Mouse (Mus musculus) intestine, embryonic 15.5 days (tissue): Measurements from ENCODE around the gene Gabarap. TPM values are rescaled to one million over a fixed set of nuclear protein-coding genes. Genes with fewer than 3 reads are reported as not detected.

Experiments used
- ATAC-seq: fragments of 200-750 bp; cut with Nextera tagmentation; 2 replicates; pipeline ENCODE4 v1.8.0; 2017; ENCODE audit warnings: moderate TSS enrichment, moderate library complexity
- H3K27ac ChIP-seq: fragments of 300-500 bp; sonication (generic); 2 replicates; pipeline ENCODE4 v1.5.1; 2015; ENCODE audit warnings: mild to moderate bottlenecking, inconsistent platforms
- H3K27me3 ChIP-seq: fragments of 300-500 bp; sonication (generic); replicated peaks from 2 replicates; pipeline ENCODE4 v1.6.1; 2015; ENCODE audit warnings: inconsistent platforms
- H3K36me3 ChIP-seq: fragments of 300-500 bp; sonication (generic); 2 replicates; pipeline ENCODE4 v1.6.1; 2015; ENCODE audit warnings: inconsistent platforms
- H3K4me1 ChIP-seq: fragments of 300-500 bp; sonication (generic); replicated peaks from 2 replicates; pipeline ENCODE4 v1.6.1; 2015; ENCODE audit warnings: inconsistent platforms
- H3K4me2 ChIP-seq: fragments of 300-500 bp; sonication (generic); replicated peaks from 2 replicates; pipeline ENCODE4 v1.6.1; 2015; ENCODE audit warnings: mild to moderate bottlenecking, inconsistent platforms
- H3K4me3 ChIP-seq: fragments of 300-500 bp; sonication (generic); replicated peaks from 2 replicates; pipeline ENCODE4 v1.5.1; 2015; ENCODE audit warnings: inconsistent platforms
- H3K9ac ChIP-seq: fragments of 300-500 bp; sonication (generic); 2 replicates; pipeline ENCODE4 v1.6.1; 2015; ENCODE audit warnings: inconsistent platforms
- H3K9me3 ChIP-seq: fragments of 300-500 bp; sonication (generic); 2 replicates; pipeline ENCODE4 v1.6.1; 2016; ENCODE audit warnings: inconsistent platforms
- WGBS: fragments of 180-500 bp; shearing (Covaris S2); methylation state at CpG from one replicate; pipeline ENCODE4 v1.1.7; 2015; 5-methylcytosine and 5-hydroxymethylcytosine counted together
- polyA plus RNA-seq: library from polyadenylated mRNA; unstranded; fragments of >200 nt; fragmentation: Nextera tagmentation; extraction: Ambion mirVana; gene quantifications from 2 replicates; pipeline ENCODE4 v1.2.1, GENCODE M21; 2015

The Gabarap gene
- polyA plus RNA-seq, 1 experiment from 2014 or later = 559 TPM

GRCm38 (mm10) chr11:69994401-69995090 lies 3.6 kb downstream of the Gabarap start:
- no peak overlapping the region for H3K4me3 ChIP-seq
- peaks cover 27% of the 10 kb centered on the region for H3K36me3 ChIP-seq
- H3K27me3 ChIP-seq = no peaks in the 10 kb centered on the region
- no peaks in the 10 kb centered on the region for H3K9me3 ChIP-seq
- 84% methylated on average over 11 of the region's 11 CpGs for whole genome bisulfite sequencing
- no peak for ATAC-seq
- no peak overlapping the region for H3K27ac ChIP-seq
- peaks cover 24% of the 10 kb centered on the region for H3K4me1 ChIP-seq
- H3K4me2 ChIP-seq = 0 out of 2 replicates have a peak overlapping the region, but pooled peaks have one; percentile 11
- no peak overlapping the region for H3K9ac ChIP-seq

- peak; percentile 82 for ATAC-seq
- peak within 1 kb of the TSS; percentile 96 for H3K27ac ChIP-seq
- WGBS = under 1% methylated on average over 36 of the region's 36 CpGs
- no peaks in the 10 kb centered on the region for H3K27me3 ChIP-seq
- peak within 1 kb of the TSS; percentile 90 for H3K9ac ChIP-seq
- peaks cover 24% of the 10 kb centered on the region for H3K36me3 ChIP-seq
- peak within 1 kb of the TSS; percentile 60 for H3K4me2 ChIP-seq
- no peaks in the 10 kb centered on the region for H3K9me3 ChIP-seq
- H3K4me1 ChIP-seq = peaks cover 26% of the 10 kb centered on the region
- H3K4me3 ChIP-seq = peak within 1 kb of the TSS; percentile 94
Observed at GRCm38 (mm10) chr11:69995391-69995960, 4.5 kb downstream of the Gabarap start, which contains the start of gene Phf23. Gene Phf23 (plus strand): TSS chr11:69995777.

DNA sequence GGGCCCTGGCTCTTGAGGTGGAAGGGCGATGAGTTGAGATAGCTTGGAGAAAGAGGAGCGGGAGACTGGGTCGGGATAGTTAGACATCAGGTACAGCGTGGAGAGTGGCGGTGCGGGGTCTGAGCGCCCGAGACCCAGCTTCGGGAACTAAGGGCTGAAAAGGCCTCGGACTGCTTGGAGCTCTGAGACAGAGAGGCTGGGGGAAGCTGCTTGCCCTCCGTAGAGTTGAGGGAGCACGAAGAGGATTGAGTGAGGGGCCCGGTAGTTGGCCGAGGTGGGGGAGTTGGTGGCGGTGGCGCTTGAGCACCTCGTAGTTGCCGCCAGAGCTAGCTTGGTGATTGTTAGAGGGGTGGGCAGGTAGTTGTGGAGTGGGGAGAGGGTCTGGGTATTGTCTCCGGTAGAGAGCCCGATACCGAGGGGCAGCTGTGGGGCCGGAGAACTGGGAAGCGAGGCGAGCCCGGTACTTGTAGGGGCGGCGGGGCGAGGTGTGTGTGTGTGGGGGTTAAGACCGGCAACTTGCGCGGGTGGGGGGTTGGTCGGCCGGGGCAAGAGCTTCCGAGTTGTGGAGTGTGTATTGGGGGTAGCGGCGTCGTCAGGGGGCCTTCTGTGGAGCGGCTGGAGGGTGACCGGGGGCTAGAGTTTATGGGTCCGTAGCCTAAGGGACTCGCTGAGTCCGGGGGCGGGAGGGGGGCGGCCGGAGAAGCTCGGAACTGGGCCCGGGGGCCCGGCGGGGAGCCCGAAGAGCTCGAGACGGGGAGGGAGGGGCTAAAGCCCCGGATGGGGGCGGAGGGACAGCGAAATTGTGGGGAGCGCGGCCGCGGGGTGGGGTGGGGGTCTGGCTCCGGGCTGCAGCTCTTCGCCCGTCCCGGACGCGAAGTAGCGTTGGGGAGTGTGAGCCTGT lies 5.5 kb downstream of the Gabarap start:
- Histone ChIP-seq H3K36me3 (peaks cover 24% of the 10 kb centered on the region), H3K9ac (peak overlapping the region; percentile 90), H3K4me3 (peak overlapping the region; percentile 94), H3K9me3 (no peaks in the 10 kb centered on the region), H3K4me1 (peaks cover 26% of the 10 kb centered on the region), H3K27ac (peak overlapping the region; percentile 96), H3K4me2 (peak overlapping the region; percentile 60), H3K27me3 (no peaks in the 10 kb centered on the region)
- WGBS = under 1% methylated on average over 65 of the region's 66 CpGs
- peak; percentile 13 for ATAC-seq

DNA sequence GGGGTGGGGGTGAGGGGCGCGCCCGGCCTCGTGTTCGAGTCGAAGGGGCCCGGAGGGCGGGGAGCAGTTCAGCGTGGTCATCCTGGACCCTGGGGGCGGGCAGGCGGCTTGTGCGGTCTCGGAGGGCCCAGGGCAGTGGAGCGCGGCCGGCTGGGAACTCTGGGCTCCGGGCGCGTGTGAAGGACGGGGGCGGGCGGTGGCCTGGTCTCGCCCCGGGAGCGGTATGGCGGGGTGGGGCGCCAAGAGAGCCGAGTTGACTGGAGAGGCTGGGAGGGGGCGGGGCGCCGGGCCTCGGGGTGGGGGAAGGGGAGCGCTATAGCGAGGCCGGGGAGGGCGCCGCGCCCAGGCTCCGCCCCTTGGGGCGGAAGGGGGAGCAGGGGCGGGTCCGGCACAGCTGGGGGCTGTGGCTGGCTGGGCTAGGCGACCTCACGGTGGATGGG lies 6.1 kb downstream of the Gabarap start:
- Histone ChIP-seq H3K4me3 (peak overlapping the region; percentile 94), H3K36me3 (peaks cover 24% of the 10 kb centered on the region), H3K27ac (peak overlapping the region; percentile 96), H3K4me2 (peak overlapping the region; percentile 60), H3K27me3 (no peaks in the 10 kb centered on the region), H3K4me1 (peaks cover 32% of the 10 kb centered on the region), H3K9me3 (no peaks in the 10 kb centered on the region), H3K9ac (peak overlapping the region; percentile 90)
- peak; percentile 66 for ATAC-seq
- WGBS = 2% methylated on average over 40 of the region's 44 CpGs

- Histone ChIP-seq H3K36me3 (peaks cover 24% of the 10 kb centered on the region), H3K4me3 (no peak overlapping the region), H3K4me2 (no peak overlapping the region), H3K4me1 (peaks cover 37% of the 10 kb centered on the region), H3K27ac (no peak overlapping the region), H3K9ac (no peak overlapping the region), H3K27me3 (no peaks in the 10 kb centered on the region), H3K9me3 (no peaks in the 10 kb centered on the region)
- whole genome bisulfite sequencing = 91% methylated on average over 27 of the region's 27 CpGs
- no peak for ATAC-seq
Observed at GRCm38 (mm10) chr11:69998567-69999491, 7.9 kb downstream of the Gabarap start.

DNA sequence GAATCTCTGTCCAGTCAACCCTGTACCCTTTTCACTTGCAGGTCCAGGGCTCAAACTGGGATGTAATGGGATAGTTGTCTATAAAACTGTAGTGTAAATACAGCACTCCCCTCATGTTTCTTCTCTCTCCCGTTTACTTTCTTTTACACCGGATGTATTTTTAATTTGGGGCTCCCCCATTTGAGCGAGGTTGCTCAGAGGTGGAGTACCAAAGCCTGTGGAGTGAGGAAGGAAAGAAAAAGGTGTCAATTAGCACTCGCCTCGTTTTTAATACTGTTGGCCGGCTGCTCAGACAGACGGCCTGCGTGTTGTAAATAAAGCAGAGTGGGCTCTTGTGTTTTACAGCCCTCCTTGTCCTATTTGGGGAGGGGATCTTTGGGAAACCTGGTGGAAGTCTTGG lies 8.7 kb downstream of the Gabarap start:
- Histone ChIP-seq H3K27ac (peak overlapping the region; percentile 64), H3K4me2 (peak overlapping the region; percentile 70; the same call in 1 of the 2 replicates), H3K9me3 (no peaks in the 10 kb centered on the region), H3K4me3 (no peak overlapping the region), H3K9ac (no peak overlapping the region), H3K27me3 (no peaks in the 10 kb centered on the region), H3K4me1 (peaks cover 37% of the 10 kb centered on the region), H3K36me3 (peaks cover 21% of the 10 kb centered on the region)
- 76% methylated on average over 8 of the region's 8 CpGs for WGBS
- no peak for ATAC-seq

DNA sequence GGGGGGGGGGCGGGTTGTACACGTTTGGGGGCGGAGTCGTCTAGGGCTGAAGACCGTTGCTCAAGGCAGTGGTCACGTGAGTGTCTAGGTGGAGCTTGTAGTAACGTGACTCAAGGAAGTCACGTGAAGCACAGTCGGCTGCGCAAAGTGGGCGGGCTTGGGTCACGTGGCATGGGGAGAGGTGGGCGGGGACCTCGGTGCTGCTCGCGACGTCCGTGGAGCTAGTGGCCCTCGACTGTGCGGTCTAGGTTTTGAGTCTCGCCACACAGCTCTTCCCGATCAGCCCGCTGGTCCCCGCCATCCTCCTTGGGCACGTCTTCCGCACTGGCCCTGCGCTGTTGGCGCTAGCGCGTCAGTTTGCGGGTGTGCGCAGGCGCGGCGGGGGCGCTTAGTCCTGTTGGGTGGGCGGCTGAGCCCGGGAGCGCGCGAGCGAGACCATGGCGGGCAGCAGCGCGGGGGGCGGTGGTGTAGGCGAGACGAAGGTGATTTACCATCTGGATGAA lies 9.5 kb downstream of the Gabarap start, which contains the start of gene Dvl2:
Gene Dvl2, plus strand, starts transcription at position 200 of the 503 bp plus-strand sequence.
- Histone ChIP-seq H3K9ac (peak within 1 kb of the TSS; percentile 80), H3K4me3 (peak within 1 kb of the TSS; percentile 84), H3K27me3 (no peaks in the 10 kb centered on the region), H3K4me1 (peaks cover 37% of the 10 kb centered on the region), H3K27ac (peak within 1 kb of the TSS; percentile 96), H3K4me2 (peak within 1 kb of the TSS; percentile 70), H3K36me3 (peaks cover 29% of the 10 kb centered on the region), H3K9me3 (no peaks in the 10 kb centered on the region)
- WGBS = under 1% methylated on average over 48 of the region's 48 CpGs
- ATAC-seq = peak; percentile 69

- no peak for ATAC-seq
- WGBS = 9% methylated on average over 8 of the region's 8 CpGs
- Histone ChIP-seq H3K4me1 (peaks cover 37% of the 10 kb centered on the region), H3K9me3 (no peaks in the 10 kb centered on the region), H3K4me3 (peak overlapping the region; percentile 84), H3K36me3 (peaks cover 31% of the 10 kb centered on the region), H3K27me3 (no peaks in the 10 kb centered on the region), H3K4me2 (peak overlapping the region; percentile 70), H3K27ac (peak overlapping the region; percentile 96), H3K9ac (peak overlapping the region; percentile 80)
Observed at GRCm38 (mm10) chr11:70001159-70001558, 10.2 kb downstream of the Gabarap start.

DNA sequence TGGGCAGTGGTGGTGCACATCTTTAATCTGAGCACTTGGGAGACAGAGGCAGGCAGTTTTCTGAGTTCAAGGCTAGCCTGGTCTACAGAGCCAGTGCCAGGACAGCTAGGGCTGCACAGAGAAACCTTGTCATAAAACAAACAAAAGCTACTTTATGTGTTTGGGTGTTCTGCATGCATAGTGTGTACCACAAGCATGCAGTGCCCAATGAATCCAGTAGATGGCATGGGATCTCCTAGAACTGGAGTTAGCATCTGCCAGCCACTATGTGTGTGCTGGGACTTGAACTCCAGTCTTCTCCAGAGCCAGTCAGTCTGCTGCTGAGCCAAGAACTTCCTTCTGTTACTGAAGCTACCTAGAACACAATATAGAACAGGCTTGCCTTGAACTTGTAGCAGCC lies 10.9 kb downstream of the Gabarap start:
- no peaks in the 10 kb centered on the region for H3K9me3 ChIP-seq
- peaks cover 36% of the 10 kb centered on the region for H3K36me3 ChIP-seq
- H3K27me3 ChIP-seq = no peaks in the 10 kb centered on the region
- peaks cover 37% of the 10 kb centered on the region for H3K4me1 ChIP-seq
- H3K27ac ChIP-seq = no peak overlapping the region
- no peak for ATAC-seq
- peak overlapping the region; percentile 70 for H3K4me2 ChIP-seq
- H3K4me3 ChIP-seq = peak overlapping the region; percentile 84
- no peak overlapping the region for H3K9ac ChIP-seq

- no peaks in the 10 kb centered on the region for H3K9me3 ChIP-seq
- H3K4me2 ChIP-seq = peak overlapping the region; percentile 70
- no peak for ATAC-seq
- H3K9ac ChIP-seq = no peak overlapping the region
- 84% methylated on average over 2 of the region's 2 CpGs for whole genome bisulfite sequencing
- H3K36me3 ChIP-seq = peaks cover 42% of the 10 kb centered on the region
- no peak overlapping the region for H3K27ac ChIP-seq
- no peaks in the 10 kb centered on the region for H3K27me3 ChIP-seq
- peak overlapping the region; percentile 84; the same call in 1 of the 2 replicates for H3K4me3 ChIP-seq
- peaks cover 34% of the 10 kb centered on the region for H3K4me1 ChIP-seq
Observed at GRCm38 (mm10) chr11:70002471-70002870, 11.5 kb downstream of the Gabarap start.

DNA sequence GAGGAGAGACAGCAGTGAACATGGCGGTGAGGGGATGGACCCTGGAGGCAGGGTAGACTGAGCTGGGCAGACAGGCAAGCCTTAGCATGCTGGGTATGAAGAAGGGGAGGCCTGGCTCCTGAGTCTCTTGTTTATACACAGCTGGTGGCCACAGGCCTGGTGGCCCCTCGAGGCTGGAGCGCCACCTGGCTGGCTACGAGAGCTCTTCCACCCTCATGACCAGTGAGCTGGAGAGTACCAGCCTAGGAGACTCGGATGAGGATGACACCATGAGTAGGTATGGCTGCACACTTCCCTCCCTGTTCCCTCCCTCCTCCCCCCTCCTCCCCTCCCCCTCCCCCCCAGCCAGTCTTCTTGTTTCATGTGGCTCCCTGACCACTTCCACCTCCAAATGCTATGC lies 14.6 kb downstream of the Gabarap start:
- peaks cover 46% of the 10 kb centered on the region for H3K36me3 ChIP-seq
- ATAC-seq = no peak
- no peaks in the 10 kb centered on the region for H3K27me3 ChIP-seq
- H3K4me3 ChIP-seq = no peak overlapping the region
- no peak overlapping the region for H3K9ac ChIP-seq
- no peak overlapping the region for H3K4me2 ChIP-seq
- 57% methylated on average over 5 of the region's 5 CpGs for WGBS
- H3K27ac ChIP-seq = no peak overlapping the region
- H3K4me1 ChIP-seq = peaks cover 16% of the 10 kb centered on the region
- no peaks in the 10 kb centered on the region for H3K9me3 ChIP-seq
